Mouse (Mus musculus): ENCODE measurements around the gene Ctnna3.

DNA sequence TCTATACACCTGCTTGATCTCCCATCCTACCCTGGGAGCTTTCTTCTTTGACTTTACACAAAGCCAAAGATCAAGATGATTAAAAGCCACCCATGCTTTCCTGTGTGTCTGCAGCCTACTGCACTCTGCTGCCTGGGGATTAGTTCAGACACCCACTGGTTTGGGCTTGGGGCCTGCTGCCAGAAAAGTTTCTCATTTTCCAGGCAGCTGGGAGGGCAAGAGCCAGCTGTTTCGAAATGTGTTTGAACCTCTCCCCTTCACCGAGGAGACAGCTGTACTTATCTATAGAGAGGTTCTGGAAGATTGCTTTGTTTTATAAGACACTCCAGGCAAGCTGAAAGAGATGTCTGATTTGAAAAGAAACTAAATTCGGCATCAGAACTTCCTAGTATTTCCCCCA lies 1563.0 kb downstream of the Ctnna3 start:
- TF ChIP-seq CTCF (IDR thresholded peaks at IDR 0.05; ENCODE audit: low read depth) (no peak), EP300 (IDR thresholded peaks at IDR 0.05; ENCODE audit: low read depth) (no peak)
